Mouse (Mus musculus) MEL (cell line): Measurements from ENCODE around the gene Sox30. TPM values are rescaled to one million over a fixed set of nuclear protein-coding genes. Genes with fewer than 3 reads are reported as not detected.
A peak's percentile ranks its signal among the peaks of the same experiment; 100 is the strongest.

Source experiments
- DNase-seq: peaks from one replicate; pipeline ENCODE4 v3.0.0; 2011; ENCODE audit warnings: low read depth, low spot score
- H3K27ac ChIP-seq: 2 replicates; pipeline ENCODE4 v1.5.1; 2012; ENCODE audit warnings: low read depth, mild to moderate bottlenecking, control low read depth, low read length, moderate library complexity; ENCODE audit not compliant: control insufficient read depth
- H3K27me3 ChIP-seq, 2 experiments: fragments of 150-350 bp in 1 of 2; sonication (generic) in 1 of 2; 2 replicates each; pipeline ENCODE4 v1.6.1; 2012; ENCODE audit warnings: low read length in 2 of 2, mild to moderate bottlenecking in 2 of 2, improper control_type of control experiment in 1 of 2, moderate library complexity in 1 of 2; ENCODE audit not compliant: insufficient read depth in 2 of 2, control insufficient read depth in 1 of 2
- H3K36me3 ChIP-seq, 2 experiments: 2 replicates each; pipeline ENCODE4 v1.6.1; 2012 to 2014; ENCODE audit warnings: low read length in 2 of 2, improper control_type of control experiment in 1 of 2, inconsistent platforms in 1 of 2, mild to moderate bottlenecking in 1 of 2; ENCODE audit not compliant: insufficient read depth in 2 of 2, control insufficient read depth in 1 of 2
- H3K4me1 ChIP-seq, 2 experiments: fragments of 150-350 bp in 1 of 2; sonication (generic) in 1 of 2; 2 replicates each; pipeline ENCODE4 v1.6.1; 2012; ENCODE audit warnings: low read length in 2 of 2, improper control_type of control experiment in 1 of 2, mild to moderate bottlenecking in 1 of 2; ENCODE audit not compliant: insufficient read depth in 2 of 2, control insufficient read depth in 1 of 2
- H3K4me3 ChIP-seq, 2 experiments: fragments of 150-350 bp in 1 of 2; sonication (generic) in 1 of 2; 2 replicates each; pipeline ENCODE4 v1.5.1; 2012; ENCODE audit warnings: low read depth in 2 of 2, low read length in 2 of 2, mild to moderate bottlenecking in 2 of 2, moderate library complexity in 2 of 2, control low read depth in 1 of 2, improper control_type of control experiment in 1 of 2; ENCODE audit not compliant: control insufficient read depth in 1 of 2, insufficient read depth in 1 of 2
- H3K79me2 ChIP-seq: 2 replicates; pipeline ENCODE4 v1.6.1; 2012; ENCODE audit warnings: mild to moderate bottlenecking, low read length, moderate library complexity; ENCODE audit not compliant: control insufficient read depth, poor library complexity, insufficient read depth
- H3K9ac ChIP-seq: 2 replicates; pipeline ENCODE4 v1.6.1; 2012; ENCODE audit warnings: low read depth, mild to moderate bottlenecking, control low read depth, low read length, moderate library complexity; ENCODE audit not compliant: control insufficient read depth, poor library complexity, severe bottlenecking
- H3K9me3 ChIP-seq: fragments of 150-350 bp; sonication (generic); replicated peaks from 2 replicates; pipeline ENCODE4 v1.6.1; 2012; ENCODE audit warnings: mild to moderate bottlenecking, low read length, improper control_type of control experiment, moderate library complexity; ENCODE audit not compliant: insufficient read depth
- CHD1 ChIP-seq: IDR thresholded peaks from 2 replicates; pipeline ENCODE4 v1.6.1; 2012; ENCODE audit warnings: low read depth, mild to moderate bottlenecking, inconsistent platforms, low read length, improper control_type of control experiment
- E2F4 ChIP-seq: IDR thresholded peaks from 2 replicates; pipeline ENCODE4 v1.6.1; 2011; ENCODE audit warnings: low read depth, low read length, improper control_type of control experiment, borderline replicate concordance
- EP300 ChIP-seq, 2 experiments: IDR thresholded peaks; 2 replicates each; pipeline ENCODE4 v1.6.1; 2011; ENCODE audit warnings: improper control_type of control experiment in 2 of 2, low read length in 2 of 2, low read depth in 1 of 2, mild to moderate bottlenecking in 1 of 2
- ETS1 ChIP-seq: IDR thresholded peaks from 2 replicates; pipeline ENCODE4 v1.6.1; 2012; ENCODE audit warnings: low read depth, mild to moderate bottlenecking, inconsistent platforms, low read length, improper control_type of control experiment, moderate library complexity
- GABPA ChIP-seq: IDR thresholded peaks from 2 replicates; pipeline ENCODE4 v1.6.1; 2012; ENCODE audit warnings: low read depth, mild to moderate bottlenecking, inconsistent platforms, low read length, improper control_type of control experiment, moderate library complexity
- GATA1 ChIP-seq: IDR thresholded peaks from 2 replicates; pipeline ENCODE4 v1.6.1; 2011; ENCODE audit warnings: low read depth, low read length, improper control_type of control experiment
- JUND ChIP-seq: IDR thresholded peaks from 2 replicates; pipeline ENCODE4 v1.6.1; 2011; ENCODE audit warnings: low read depth, mild to moderate bottlenecking, improper control_type of control experiment, low read length
- KAT2A ChIP-seq: conservative IDR thresholded peaks from 2 replicates; pipeline ENCODE4 v1.6.1; 2012; ENCODE audit warnings: low read depth, low read length, improper control_type of control experiment, inconsistent platforms
- MAFK ChIP-seq: IDR thresholded peaks from 2 replicates; pipeline ENCODE4 v1.6.1; 2011; ENCODE audit warnings: low read depth, mild to moderate bottlenecking, low read length, improper control_type of control experiment, borderline replicate concordance
- MAZ ChIP-seq: IDR thresholded peaks from 2 replicates; pipeline ENCODE4 v1.6.1; 2012; ENCODE audit warnings: low read depth, mild to moderate bottlenecking, inconsistent platforms, low read length, improper control_type of control experiment
- MEF2A ChIP-seq: IDR thresholded peaks from 2 replicates; pipeline ENCODE4 v1.6.1; 2014; ENCODE audit warnings: low read depth, mild to moderate bottlenecking, inconsistent platforms, low read length, improper control_type of control experiment; ENCODE audit not compliant: poor library complexity, insufficient replicate concordance, severe bottlenecking; ENCODE audit errors: extremely low read depth
- MYB ChIP-seq: IDR thresholded peaks from 2 replicates; pipeline ENCODE4 v1.6.1; 2011; ENCODE audit warnings: mild to moderate bottlenecking, low read depth, low read length, improper control_type of control experiment
- MYC ChIP-seq: IDR thresholded peaks from 2 replicates; pipeline ENCODE4 v1.6.1; 2011; ENCODE audit warnings: low read depth, mild to moderate bottlenecking, low read length, improper control_type of control experiment, moderate library complexity
- NELFE ChIP-seq: IDR thresholded peaks from 2 replicates; pipeline ENCODE4 v1.6.1; 2011; ENCODE audit warnings: low read depth, low read length, improper control_type of control experiment
- NRF1 ChIP-seq: IDR thresholded peaks from 2 replicates; pipeline ENCODE4 v1.6.1; 2014; ENCODE audit warnings: low read depth, mild to moderate bottlenecking, inconsistent platforms, low read length, improper control_type of control experiment, moderate library complexity; ENCODE audit not compliant: poor library complexity, insufficient read depth, severe bottlenecking
- POLR2AphosphoS2 ChIP-seq: IDR thresholded peaks from 2 replicates; pipeline ENCODE4 v1.6.1; 2011; ENCODE audit warnings: low read length, improper control_type of control experiment
- SIN3A ChIP-seq: IDR thresholded peaks from 2 replicates; pipeline ENCODE4 v1.6.1; 2012; ENCODE audit warnings: low read length, improper control_type of control experiment, inconsistent platforms
- SMC3 ChIP-seq: IDR thresholded peaks from 2 replicates; pipeline ENCODE4 v1.6.1; 2011; ENCODE audit warnings: low read depth, low read length, improper control_type of control experiment
- TAL1 ChIP-seq: IDR thresholded peaks from 2 replicates; pipeline ENCODE4 v1.6.1; 2012; ENCODE audit warnings: mild to moderate bottlenecking, inconsistent platforms, low read length, moderate library complexity, mixed read lengths
- USF1 ChIP-seq: IDR thresholded peaks from 2 replicates; pipeline ENCODE4 v1.6.1; 2014; ENCODE audit warnings: low read depth, mild to moderate bottlenecking, inconsistent platforms, low read length, improper control_type of control experiment, moderate library complexity
- USF2 ChIP-seq, 2 experiments: IDR thresholded peaks; 2 replicates each; pipeline ENCODE4 v1.6.1; 2011 to 2012; ENCODE audit warnings: improper control_type of control experiment in 2 of 2, low read length in 2 of 2, borderline replicate concordance in 1 of 2, inconsistent platforms in 1 of 2, low read depth in 1 of 2, mild to moderate bottlenecking in 1 of 2; ENCODE audit not compliant: insufficient read depth in 1 of 2
- ZMIZ1 ChIP-seq: IDR thresholded peaks from 2 replicates; pipeline ENCODE4 v1.6.1; 2012; ENCODE audit warnings: low read depth, mild to moderate bottlenecking, inconsistent platforms, low read length, improper control_type of control experiment, moderate library complexity
- polyA plus RNA-seq, 2 experiments: library from polyadenylated mRNA; stranded (reverse) in 1 of 2; unstranded in 1 of 2; fragments of >175 nt in 1 of 2; fragments of >200 nt in 1 of 2; gene quantifications; 2 replicates each; pipeline versions ENCODE4 v1.2.1 to v1.2.4; 2012; ENCODE audit warnings: low replicate concordance in 2 of 2, low read depth in 1 of 2; ENCODE audit not compliant: insufficient read length in 2 of 2, insufficient read depth in 1 of 2, missing spikeins in 1 of 2
- total RNA-seq: library from RNA; depleted of rRNA; stranded (reverse); fragments of 300-350 nt; gene quantifications from 2 replicates; pipeline ENCODE4 v1.2.3, GENCODE M21; 2012

The Sox30 gene
- total and polyA plus RNA-seq, 3 experiments = not detected

DNA sequence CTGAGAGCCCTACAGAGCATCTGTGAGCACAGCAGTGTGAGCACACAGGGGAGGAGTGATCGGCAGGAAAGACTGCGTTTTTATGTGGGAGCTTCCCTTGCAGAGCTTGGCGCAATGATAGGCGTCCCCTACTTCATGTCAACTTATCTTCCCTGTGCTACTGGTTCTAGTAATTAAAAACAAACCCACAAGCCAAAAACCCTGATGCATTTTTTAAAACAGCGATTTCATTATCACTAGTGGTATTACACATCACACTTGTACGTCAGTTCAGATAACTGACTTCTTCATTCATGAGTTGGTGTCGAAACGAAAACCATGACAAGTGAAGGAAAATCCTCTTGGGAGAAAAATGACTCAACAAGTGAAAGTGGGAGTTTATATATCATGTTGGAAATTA is 41.2 kb upstream of the Sox30 start (continued):
- TF ChIP-seq MAZ = no peak
- no peak for TF ChIP-seq CHD1
- peak; percentile 88 for TF ChIP-seq ETS1
- no peak; the same call in 1 of the 2 replicates for TF ChIP-seq MAFK
- TF ChIP-seq KAT2A = peak; percentile 42; the same call in 1 of the 2 replicates
- no peak for TF ChIP-seq USF1
- TF ChIP-seq NELFE = peak; percentile 38
- no peak for TF ChIP-seq ZMIZ1
- no peak for TF ChIP-seq GABPA
- peak; percentile 90 for TF ChIP-seq GATA1
- TF ChIP-seq E2F4 = no peak
- TF ChIP-seq JUND = no peak
- TF ChIP-seq SIN3A = peak; percentile 88
- no peak for TF ChIP-seq USF2 (IDR thresholded peaks at IDR 0.05; ENCODE audit: borderline replicate concordance in 1 of 2, insufficient read depth in 1 of 2, low read depth in 1 of 2, low read length in 2 of 2)
- no peak for TF ChIP-seq NRF1
- no peak for TF ChIP-seq TAL1

DNA sequence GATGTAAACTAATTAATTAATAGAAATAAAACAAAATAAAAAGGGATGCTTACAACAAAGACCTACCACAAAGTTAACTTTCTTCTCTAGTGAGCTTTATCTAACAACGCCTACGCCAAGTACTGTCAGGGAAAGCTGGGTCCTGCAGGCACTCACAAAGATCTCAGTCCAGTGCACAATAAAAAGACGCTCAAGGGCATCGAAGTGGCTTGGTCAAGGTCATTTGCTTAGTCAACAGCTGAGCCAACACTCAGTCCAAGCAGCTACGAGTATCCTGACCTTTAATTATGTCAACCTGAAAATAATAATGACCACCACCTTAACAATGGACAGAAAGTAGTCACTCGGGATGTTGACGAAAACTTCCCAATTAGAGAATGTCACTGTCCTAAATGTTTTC is 37.8 kb upstream of the Sox30 start:
- Histone ChIP-seq H3K36me3 (peaks cover 3 to 33% of the 10 kb centered on the region in 2 experiments; a peak in 2 of 4 replicates), H3K79me2 (peaks cover 33% of the 10 kb centered on the region), H3K4me1 (peaks cover 13 to 19% of the 10 kb centered on the region in 2 experiments), H3K4me3 (no peak overlapping the region), H3K9me3 (no peaks in the 10 kb centered on the region), H3K27me3 (no peaks in the 10 kb centered on the region), H3K27ac (no peak overlapping the region), H3K9ac (no peak overlapping the region)
- no peak for DNase-seq
- TF ChIP-seq MAZ (no peak), MYC (no peak), GATA1 (no peak), USF2 (IDR thresholded peaks at IDR 0.05; ENCODE audit: borderline replicate concordance in 1 of 2, insufficient read depth in 1 of 2, low read depth in 1 of 2, low read length in 2 of 2) (no peak), NRF1 (no peak), MYB (no peak), MAFK (no peak), EP300 (IDR thresholded peaks at IDR 0.05; ENCODE audit: low read depth in 1 of 2, low read length in 2 of 2) (no peak), SMC3 (no peak), MEF2A (no peak), USF1 (no peak), POLR2AphosphoS2 (no peak)
